Mouse (Mus musculus): ENCODE data around the gene Casp1. TPM values are rescaled to one million over a fixed set of nuclear protein-coding genes. Genes with fewer than 3 reads are reported as not detected.

The Casp1 gene
- polyA plus RNA-seq, 1 experiment from 2014 or later = 2.2 TPM

GRCm38 (mm10) chr9:5345291-5345898 lies 47.1 kb downstream of the Casp1 start, which contains the start of gene Casp12:
TSS of gene Casp12 (plus strand) at chr9:5345430.
- ATAC-seq (replicated peaks; ENCODE audit: low FRiP score) = no peak
- Histone ChIP-seq H3K4me2 (no peak within 1 kb of the TSS), H3K36me3 (ENCODE audit: control insufficient read depth, insufficient read depth, low read length) (no peaks in the 10 kb centered on the region), H3K9me3 (ENCODE audit: control insufficient read depth, low read length) (no peaks in the 10 kb centered on the region), H3K4me3 (ENCODE audit: low read depth, low read length) (no peak within 1 kb of the TSS), H3K27ac (ENCODE audit: low read depth, low read length) (no peak within 1 kb of the TSS), H3K27me3 (replicated peaks; ENCODE audit: control insufficient read depth, insufficient read depth, low read length) (no peaks in the 10 kb centered on the region), H3K4me1 (replicated peaks; ENCODE audit: control insufficient read depth, insufficient read depth, low read length) (no peaks in the 10 kb centered on the region), H3K9ac (ENCODE audit: low read depth, low read length) (no peak within 1 kb of the TSS)
- 72% methylated on average over 4 of the region's 4 CpGs for WGBS
- DNase-seq (ENCODE audit: low spot score) = no peak

- Histone ChIP-seq H3K4me3 (ENCODE audit: low read depth, low read length) (no peak overlapping the region), H3K36me3 (ENCODE audit: control insufficient read depth, insufficient read depth, low read length) (no peaks in the 10 kb centered on the region), H3K9ac (ENCODE audit: low read depth, low read length) (no peak overlapping the region), H3K9me3 (ENCODE audit: control insufficient read depth, low read length) (no peaks in the 10 kb centered on the region), H3K27ac (ENCODE audit: low read depth, low read length) (no peak overlapping the region), H3K4me1 (replicated peaks; ENCODE audit: control insufficient read depth, insufficient read depth, low read length) (no peaks in the 10 kb centered on the region), H3K4me2 (no peak overlapping the region), H3K27me3 (replicated peaks; ENCODE audit: control insufficient read depth, insufficient read depth, low read length) (no peaks in the 10 kb centered on the region)
- WGBS = 47% methylated on average over 4 of the region's 4 CpGs
- DNase-seq (ENCODE audit: low spot score) (no peak), ATAC-seq (replicated peaks; ENCODE audit: low FRiP score) (no peak)
Observed at GRCm38 (mm10) chr9:5347381-5347780, 49.1 kb downstream of the Casp1 start.

- Histone ChIP-seq H3K9ac (ENCODE audit: low read depth, low read length) (no peak overlapping the region), H3K4me2 (no peak overlapping the region), H3K27me3 (replicated peaks; ENCODE audit: control insufficient read depth, insufficient read depth, low read length) (no peaks in the 10 kb centered on the region), H3K4me3 (ENCODE audit: low read depth, low read length) (no peak overlapping the region), H3K27ac (ENCODE audit: low read depth, low read length) (no peak overlapping the region), H3K4me1 (replicated peaks; ENCODE audit: control insufficient read depth, insufficient read depth, low read length) (no peaks in the 10 kb centered on the region), H3K9me3 (ENCODE audit: control insufficient read depth, low read length) (no peaks in the 10 kb centered on the region), H3K36me3 (ENCODE audit: control insufficient read depth, insufficient read depth, low read length) (no peaks in the 10 kb centered on the region)
- WGBS = 67% methylated on average over 2 of the region's 2 CpGs
- DNase-seq (ENCODE audit: low spot score) (no peak), ATAC-seq (replicated peaks; ENCODE audit: low FRiP score) (no peak)
Observed at GRCm38 (mm10) chr9:5353673-5354072, 55.4 kb downstream of the Casp1 start.

- no peak overlapping the region for H3K4me2 ChIP-seq
- no peak overlapping the region for H3K27ac ChIP-seq (ENCODE audit: low read depth, low read length)
- H3K27me3 ChIP-seq (replicated peaks; ENCODE audit: control insufficient read depth, insufficient read depth, low read length) = no peaks in the 10 kb centered on the region
- no peaks in the 10 kb centered on the region for H3K9me3 ChIP-seq (ENCODE audit: control insufficient read depth, low read length)
- no peaks in the 10 kb centered on the region for H3K4me1 ChIP-seq (replicated peaks; ENCODE audit: control insufficient read depth, insufficient read depth, low read length)
- no peak overlapping the region for H3K9ac ChIP-seq (ENCODE audit: low read depth, low read length)
- H3K36me3 ChIP-seq (ENCODE audit: control insufficient read depth, insufficient read depth, low read length) = no peaks in the 10 kb centered on the region
- no peak overlapping the region for H3K4me3 ChIP-seq (ENCODE audit: low read depth, low read length)
- ATAC-seq (replicated peaks; ENCODE audit: low FRiP score) (no peak), DNase-seq (ENCODE audit: low spot score) (no peak)
Observed at GRCm38 (mm10) chr9:5356801-5357200, 58.5 kb downstream of the Casp1 start.

Other genes with a start within 250 kb of the Casp1 start
- gene Casp4, start 10.3 kb downstream of the Casp1 start, polyA plus RNA-seq (2014; fragmentation: Nextera tagmentation; extraction: Ambion mirVana) = 0.73 and 0.78 TPM in 2 replicates
- 0.06 and 0.11 TPM in 2 replicates for gene Casp12, start 46.9 kb downstream of the Casp1 start, polyA plus RNA-seq (2014; fragmentation: Nextera tagmentation; extraction: Ambion mirVana)

Measured in liver, embryonic 11.5 days (tissue).